Mouse (Mus musculus) G1E (cell line): ENCODE measurements around the gene Esp4. TPM values are rescaled to one million over a fixed set of nuclear protein-coding genes. Genes with fewer than 3 reads are reported as not detected.
"Not testable (repeated sequence)": the region's sequence is repeated elsewhere in the genome, so short reads cannot be mapped to it uniquely, and the experiment has no call there.

ENCODE experiments used
- ATAC-seq: 2 replicates; pipeline ENCODE4 v1.8.0; 2016; ENCODE audit warnings: mild to moderate bottlenecking; ENCODE audit not compliant: insufficient number of reproducible peaks, poor library complexity, low FRiP score, severe bottlenecking; ENCODE audit errors: extremely low read depth
- DNase-seq: peaks from one replicate; pipeline ENCODE4 v3.0.0; 2012; ENCODE audit warnings: low spot score
- H3K27me3 ChIP-seq: 2 replicates; pipeline ENCODE4 v1.6.1; 2012; ENCODE audit warnings: mild to moderate bottlenecking, low read length, inconsistent platforms; ENCODE audit not compliant: insufficient read depth
- H3K36me3 ChIP-seq: replicated peaks from 2 replicates; pipeline ENCODE3; 2012; ENCODE audit warnings: mild to moderate bottlenecking, inconsistent platforms
- H3K4me1 ChIP-seq: 2 replicates; pipeline ENCODE4 v1.6.1; 2012; ENCODE audit warnings: low read depth, low read length, inconsistent platforms, mixed read lengths; ENCODE audit not compliant: insufficient read depth
- H3K4me3 ChIP-seq: 2 replicates; pipeline ENCODE4 v1.5.1; 2012; ENCODE audit warnings: low read depth, mild to moderate bottlenecking, inconsistent platforms, low read length, moderate library complexity, mixed read lengths
- H3K9me3 ChIP-seq: replicated peaks from 2 replicates; pipeline ENCODE4 v1.6.1; 2012; ENCODE audit warnings: inconsistent platforms
- CTCF ChIP-seq: IDR thresholded peaks from 2 replicates; pipeline ENCODE4 v1.5.1; 2012; ENCODE audit warnings: low read depth, low read length, inconsistent platforms, mixed read lengths
- GATA1 ChIP-seq: IDR thresholded peaks from 2 replicates; pipeline ENCODE4 v1.6.1; 2012; ENCODE audit warnings: borderline replicate concordance, low read length, inconsistent platforms, mixed read lengths
- GATA2 ChIP-seq: IDR thresholded peaks from 2 replicates; pipeline ENCODE4 v1.6.1; 2012; ENCODE audit warnings: low read depth, low read length, inconsistent platforms, borderline replicate concordance
- POLR2AphosphoS5 ChIP-seq: IDR thresholded peaks from 2 replicates; pipeline ENCODE4 v1.6.1; 2012; ENCODE audit warnings: low read depth, low read length, inconsistent platforms; ENCODE audit not compliant: insufficient replicate concordance
- TAL1 ChIP-seq: conservative IDR thresholded peaks from 2 replicates; pipeline ENCODE4 v1.6.1; 2012; ENCODE audit warnings: low read depth, low read length, inconsistent platforms, mixed read lengths
- polyA plus RNA-seq: library from polyadenylated mRNA; stranded (reverse); fragments of >175 nt; gene quantifications from 2 replicates; pipeline ENCODE4 v1.2.3, GENCODE M21; 2012
- total RNA-seq, 2 experiments: library from RNA; stranded (forward) in 1 of 2; stranded (reverse) in 1 of 2; fragments of 200-1000 nt in 1 of 2; fragments of >200 nt in 1 of 2; fragmentation: Nextera tagmentation in 1 of 2; gene quantifications; 2 replicates each; pipeline ENCODE4 v1.2.3; 2014 to 2017

The Esp4 gene
- not detected in 2 replicates for total RNA-seq (2014; fragmentation: Nextera tagmentation)
- not detected in 2 replicates for total RNA-seq (2017)
- not detected in 2 replicates for polyA plus RNA-seq

GRCm38 (mm10) chr17:40598294-40598693 lies at the start of gene Esp4:
Gene Esp4 (plus strand): TSS chr17:40598594.
- no peak for DNase-seq
- Histone ChIP-seq H3K9me3 (no peaks in the 10 kb centered on the region), H3K4me3 (no peak within 1 kb of the TSS), H3K4me1 (no peaks in the 10 kb centered on the region), H3K27me3 (no peaks in the 10 kb centered on the region), H3K36me3 (no peaks in the 10 kb centered on the region)
- ATAC-seq, result no peak
- TF ChIP-seq CTCF, result no peak
- no peak for TF ChIP-seq GATA2
- TF ChIP-seq GATA1, result no peak
- no peak for TF ChIP-seq TAL1
- TF ChIP-seq POLR2AphosphoS5, result no peak

DNA sequence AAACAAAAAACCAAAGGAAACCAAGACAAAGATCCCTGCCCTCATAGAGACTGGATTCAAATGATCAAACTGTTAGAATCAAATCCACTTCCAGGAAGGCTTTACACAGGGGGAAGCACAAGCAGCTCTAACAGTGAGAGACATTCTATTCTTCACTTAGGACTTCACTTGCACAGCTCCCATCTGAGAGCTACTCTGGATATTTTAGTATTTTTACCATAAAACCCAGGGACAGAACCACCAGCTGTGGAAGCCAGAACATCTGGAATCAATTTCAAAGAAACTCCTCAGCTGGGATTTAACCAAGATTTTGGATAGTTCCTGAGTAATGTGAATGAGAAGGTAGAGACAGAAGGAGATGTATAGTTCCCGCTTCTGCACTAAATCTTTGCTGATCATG lies 44.9 kb upstream of the Esp4 start:
- Histone ChIP-seq H3K27me3 (no peaks in the 10 kb centered on the region), H3K4me3 (no peak overlapping the region), H3K36me3 (no peaks in the 10 kb centered on the region), H3K9me3 (no peaks in the 10 kb centered on the region), H3K4me1 (no peaks in the 10 kb centered on the region)
- no peak for DNase-seq
- ATAC-seq, result no peak
- TF ChIP-seq GATA1 (no peak), CTCF (no peak), TAL1 (no peak), POLR2AphosphoS5 (no peak), GATA2 (no peak)

- Histone ChIP-seq H3K27me3 (no peaks in the 10 kb centered on the region), H3K4me3 (no peak within 1 kb of the TSS), H3K9me3 (no peaks in the 10 kb centered on the region), H3K4me1 (no peaks in the 10 kb centered on the region), H3K36me3 (no peaks in the 10 kb centered on the region)
- ATAC-seq (no peak), DNase-seq (no peak)
- TF ChIP-seq GATA2 (no peak), POLR2AphosphoS5 (no peak), GATA1 (no peak), CTCF (no peak), TAL1 (no peak)
Observed at GRCm38 (mm10) chr17:40561207-40561606, 37.2 kb upstream of the Esp4 start, which contains the start of gene Esp6. Gene Esp6 (plus strand): TSS chr17:40561507.

DNA sequence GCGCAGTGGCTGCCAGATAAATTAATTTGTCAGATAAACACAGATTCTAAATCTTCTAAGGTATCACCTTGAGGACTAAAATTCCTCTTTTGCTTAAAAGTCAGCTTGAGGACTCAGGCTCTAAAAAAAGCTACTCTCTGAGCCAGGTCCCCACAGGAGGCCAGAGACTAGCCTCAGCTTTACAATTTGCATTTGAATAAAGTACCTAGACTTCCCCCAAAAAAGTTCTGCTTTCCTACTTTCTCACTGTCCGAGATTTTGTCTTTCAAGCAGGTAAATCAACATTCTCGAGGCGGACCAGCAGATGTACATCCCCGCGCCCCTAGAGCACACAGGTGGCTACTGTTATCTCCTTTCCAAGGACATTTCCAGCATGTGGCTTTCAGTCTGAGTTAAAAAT lies 14.5 kb upstream of the Esp4 start:
- H3K4me3 ChIP-seq, H3K27me3 ChIP-seq, H3K4me1 ChIP-seq, DNase-seq, H3K9me3 ChIP-seq, H3K36me3 ChIP-seq, ATAC-seq: not testable (repeated sequence)

- TF ChIP-seq POLR2AphosphoS5, result no peak
- TF ChIP-seq TAL1, result no peak
- no peak for TF ChIP-seq GATA1
- no peak for TF ChIP-seq GATA2
- no peak for TF ChIP-seq CTCF
- Histone ChIP-seq H3K27me3 (no peaks in the 10 kb centered on the region), H3K36me3 (no peaks in the 10 kb centered on the region), H3K9me3 (no peaks in the 10 kb centered on the region), H3K4me3 (no peak overlapping the region), H3K4me1 (no peaks in the 10 kb centered on the region)
- ATAC-seq (no peak), DNase-seq (no peak)
Observed at GRCm38 (mm10) chr17:40591297-40591696, 7.1 kb upstream of the Esp4 start.

DNA sequence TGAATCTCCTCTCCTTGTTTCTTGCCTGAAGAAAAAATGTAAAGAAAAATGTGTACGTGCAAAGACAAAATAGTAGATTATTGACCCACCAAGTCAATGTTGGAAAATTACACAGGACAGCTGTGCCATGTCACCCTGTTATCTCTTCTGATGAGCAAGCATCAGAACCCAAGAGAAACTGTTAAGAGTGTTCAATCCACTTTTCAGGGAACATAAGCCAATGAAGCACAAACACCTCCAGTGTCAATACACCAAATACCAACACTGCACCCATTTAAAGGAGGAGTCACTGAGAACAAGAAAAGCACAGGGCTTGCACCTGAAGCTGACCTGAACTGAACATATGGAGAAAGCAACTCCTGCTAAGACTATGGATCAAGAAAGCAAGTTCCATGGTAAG lies 33.4 kb downstream of the Esp4 start, which contains the start of gene Esp3:
Gene Esp3 (plus strand): TSS at position 301 of the 400 bp plus-strand sequence.
- not testable (repeated sequence) for DNase-seq

More for the DNA sequence above, 33.4 kb downstream of the Esp4 start, which contains the start of gene Esp3:
- ATAC-seq, H3K4me3 ChIP-seq, H3K27me3 ChIP-seq, H3K36me3 ChIP-seq, H3K4me1 ChIP-seq, H3K9me3 ChIP-seq: not testable (repeated sequence)

Other genes with a start within 250 kb of the Esp4 start
- gene Esp8, start 78.6 kb upstream of the Esp4 start, total RNA-seq (2014; fragmentation: Nextera tagmentation), result not detected in 2 replicates
- not detected in 2 replicates for gene Esp8, start 78.6 kb upstream of the Esp4 start, total RNA-seq (2017)
- gene Esp8, start 78.6 kb upstream of the Esp4 start, polyA plus RNA-seq, result not detected in 2 replicates
- gene Esp6, start 37.1 kb upstream of the Esp4 start, total RNA-seq (2014; fragmentation: Nextera tagmentation), result not detected in 2 replicates
- not detected in 2 replicates for gene Esp6, start 37.1 kb upstream of the Esp4 start, total RNA-seq (2017)
- not detected in 2 replicates for gene Esp6, start 37.1 kb upstream of the Esp4 start, polyA plus RNA-seq
- gene Esp3, start 33.5 kb downstream of the Esp4 start, total RNA-seq (2014; fragmentation: Nextera tagmentation), result not detected in 2 replicates
- gene Esp3, start 33.5 kb downstream of the Esp4 start, total RNA-seq (2017), result 0.11 TPM in 1 of 2 replicates, not detected in the other
- gene Esp3, start 33.5 kb downstream of the Esp4 start, polyA plus RNA-seq, result not detected in 2 replicates
- gene Esp1, start 128.5 kb downstream of the Esp4 start, total RNA-seq (2014; fragmentation: Nextera tagmentation), result not detected in 2 replicates
- not detected in 2 replicates for gene Esp1, start 128.5 kb downstream of the Esp4 start, total RNA-seq (2017)
- gene Esp1, start 128.5 kb downstream of the Esp4 start, polyA plus RNA-seq, result not detected in 2 replicates
- gene Crisp2, start 208.4 kb downstream of the Esp4 start, total RNA-seq (2014; fragmentation: Nextera tagmentation), result 12.6 and 17.6 TPM in 2 replicates
- 6.9 and 7.1 TPM in 2 replicates for gene Crisp2, start 208.4 kb downstream of the Esp4 start, total RNA-seq (2017)
- 0.08 TPM in 1 of 2 replicates, not detected in the other for gene Crisp2, start 208.4 kb downstream of the Esp4 start, polyA plus RNA-seq
- 630 and 645 TPM in 2 replicates for gene Rhag, start 212.5 kb downstream of the Esp4 start, total RNA-seq (2014; fragmentation: Nextera tagmentation)
- gene Rhag, start 212.5 kb downstream of the Esp4 start, total RNA-seq (2017), result 110 and 118 TPM in 2 replicates
- 9.5 and 12.7 TPM in 2 replicates for gene Rhag, start 212.5 kb downstream of the Esp4 start, polyA plus RNA-seq